Mouse (Mus musculus) adrenal gland (tissue): Measurements from ENCODE around the gene Osbpl5.
"Not testable (repeated sequence)": the region's sequence is repeated elsewhere in the genome, so short reads cannot be mapped to it uniquely, and the experiment has no call there.

Source experiments
- intact Hi-C: fragments of 180-260 bp; cut with DNase I; formaldehyde crosslinking; loops from one replicate; pipeline ENCODE4 v1.15.1; 2025
- microRNA-seq, 2 experiments: library from miRNA; unstranded; fragments of <30 nt; microRNA quantifications; one replicate each; pipeline ENCODE4; 2019

The Osbpl5 gene

DNA sequence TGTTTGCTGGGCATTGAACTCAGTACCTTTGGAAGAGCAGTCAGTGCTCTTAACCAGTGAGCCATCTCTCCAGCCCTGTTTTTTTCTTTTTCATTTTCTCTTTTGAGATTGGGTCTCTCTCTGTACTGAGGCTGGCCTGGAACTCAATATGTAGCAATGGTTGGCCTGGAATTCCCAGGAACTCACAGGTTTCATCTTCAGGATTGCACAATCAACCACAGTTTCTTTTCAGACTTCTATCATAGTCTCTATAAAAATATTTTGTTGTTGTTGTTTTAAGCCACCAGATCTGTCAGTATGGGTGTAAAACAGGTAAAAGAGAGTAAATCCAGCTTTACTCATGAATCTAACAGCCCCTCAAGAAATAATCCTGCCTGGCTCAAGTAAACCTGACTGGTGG lies 96.0 kb downstream of the Osbpl5 start:
- intact Hi-C loops, result no loop called here

DNA sequence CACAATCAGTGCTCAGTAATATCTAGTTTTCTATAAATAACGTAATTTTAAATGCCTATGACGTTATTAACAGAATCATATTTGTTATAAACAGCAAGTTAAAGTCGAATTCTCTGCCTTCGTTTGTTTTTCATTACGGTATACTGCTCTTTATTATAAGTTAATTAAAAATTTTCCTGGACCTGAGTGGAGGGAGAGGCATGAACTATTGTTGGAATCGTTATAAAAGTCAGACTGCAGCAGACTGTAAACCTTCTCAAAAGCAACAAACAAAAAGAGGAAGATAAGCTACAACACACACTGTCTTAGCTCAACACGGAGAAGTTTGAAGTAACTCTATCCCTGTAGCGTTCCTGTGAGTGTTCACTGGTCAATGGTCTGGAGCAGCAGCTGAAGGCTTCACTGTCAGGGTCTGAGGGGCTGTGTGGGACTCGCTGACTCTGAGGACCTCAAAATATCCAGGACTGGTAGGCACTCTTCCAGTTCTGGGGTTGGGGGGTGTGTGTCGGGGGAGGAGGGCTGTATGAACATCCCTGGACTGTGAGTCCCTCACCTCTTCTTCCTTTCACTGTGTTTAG lies 106.9 kb downstream of the Osbpl5 start:
- intact Hi-C loops, result not testable (repeated sequence)

- intact Hi-C loops, result no loop called here
Observed at GRCm38 (mm10) chr7:143649034-143649768, 107.6 kb downstream of the Osbpl5 start, which contains the start of gene Tnfrsf22. Gene Tnfrsf22, minus strand, starts transcription at chr7:143649661.

DNA sequence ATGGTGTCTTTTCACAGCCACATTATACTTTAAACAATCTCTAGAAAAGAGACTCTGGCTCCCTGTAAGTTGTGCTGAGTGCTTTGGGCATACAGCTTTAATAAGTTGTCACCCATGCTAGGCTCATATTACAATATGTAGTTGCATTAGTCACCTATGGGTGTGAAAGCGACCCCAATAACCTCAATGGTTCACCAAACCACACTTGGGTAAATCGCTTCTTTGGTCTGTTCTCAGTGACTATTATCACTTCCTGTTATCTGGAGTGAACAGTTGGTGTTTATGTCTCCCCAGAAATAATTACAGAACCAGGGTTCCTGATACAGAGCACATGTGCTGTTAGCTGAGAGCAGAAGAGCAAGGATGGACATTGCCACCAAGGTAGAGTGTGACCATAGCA lies 112.8 kb downstream of the Osbpl5 start:
- intact Hi-C loops, result loop anchor here (5.0 kb wide), 1 partner anchor 38 kb away; no protein-coding TSS in a partner anchor

Small RNAs within 50 kb of the gene (microRNA-seq; reads per million reads assigned to microRNA genes)
- gene Gm22064, result 0 reads per million in 2 experiments
